7 mouse cellular contexts compared by ENCODE assay signal in the genomic region with DNA sequence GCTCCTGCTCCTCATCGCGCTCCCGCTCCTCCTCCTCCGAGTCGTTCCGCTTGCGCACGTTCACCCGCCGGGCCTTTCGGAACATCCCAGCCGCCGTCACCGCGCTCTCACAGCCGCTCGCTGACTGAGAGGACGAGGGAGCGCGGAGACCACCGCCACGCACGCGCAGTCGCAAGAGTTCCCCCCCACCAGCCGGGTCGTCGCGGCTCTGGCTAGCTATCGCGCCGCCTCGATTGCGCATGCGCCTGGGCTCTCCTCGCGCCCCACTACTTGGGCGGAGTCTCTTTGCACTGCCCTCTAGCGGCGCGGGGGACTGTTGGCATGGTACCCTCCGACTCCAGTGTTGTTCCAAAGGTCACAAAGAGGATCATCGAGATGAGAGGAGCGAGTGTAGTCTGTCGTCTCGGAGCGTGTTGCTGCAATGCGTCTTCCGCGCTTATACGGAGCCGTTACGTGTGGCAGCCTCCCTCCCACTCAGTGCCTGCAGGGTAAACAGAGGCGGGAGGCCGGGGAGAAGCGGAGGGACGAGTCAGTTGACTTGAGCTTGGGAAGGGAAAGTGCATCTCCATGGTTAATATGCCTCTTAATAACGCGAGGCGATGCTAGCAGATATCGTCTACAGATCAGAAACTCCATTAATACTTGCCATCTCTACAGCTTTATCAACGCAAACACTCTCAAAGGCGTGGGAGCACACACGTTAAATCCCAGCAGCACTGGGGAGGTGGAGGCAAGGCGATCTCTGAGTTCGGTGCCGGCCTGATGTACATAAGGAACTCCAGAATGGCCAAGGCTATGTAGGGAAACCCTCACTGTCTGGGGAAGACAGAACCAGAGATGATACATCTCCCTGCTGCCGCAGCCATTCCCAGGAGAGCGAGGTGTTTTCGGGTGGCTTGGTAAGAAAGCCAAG. TPM values are rescaled to one million over a fixed set of nuclear protein-coding genes. Genes with fewer than 3 reads are reported as not detected.
DNase-seq lines count a peak whose midpoint lies in the region; ATAC-seq lines count a peak whose summit lies in the region.

A gene (minus strand): TSS at position 274 of the 913 bp plus-strand sequence.

- peaks cover 12% of the 10 kb centered on the region for H3K36me3 ChIP-seq in embryonic facial prominence, embryonic 12.5 days
- H3K36me3 ChIP-seq in limb, embryonic 11.5 days (ENCODE audit: control insufficient read depth, insufficient read depth, low read length) = no peaks in the 10 kb centered on the region; the same call in 1 of the 2 replicates
- H3K36me3 ChIP-seq in midbrain, embryonic 14.5 days (ENCODE audit: control insufficient read depth, insufficient read depth, low read length) = peaks cover 14% of the 10 kb centered on the region

- peak; percentile 99 for DNase-seq in adrenal gland, postnatal 25 days
- peak; percentile 100 for DNase-seq in heart, adult 11 months
- DNase-seq in kidney, adult 18-20 months = peak; percentile 98
- DNase-seq in limb, embryonic 11.5 days (ENCODE audit: low spot score) = peak; percentile 100
- peak; percentile 100 for DNase-seq in midbrain, embryonic 14.5 days
- peak; percentile 96 to 98 for DNase-seq in spleen, adult 18-20 months

- 2% methylated on average over 66 of the region's 70 CpGs for WGBS in embryonic facial prominence, embryonic 12.5 days
- 2% methylated on average over 64 of the region's 70 CpGs for whole genome bisulfite sequencing in limb, embryonic 11.5 days
- 1% methylated on average over 67 of the region's 70 CpGs for WGBS in midbrain, embryonic 14.5 days

- peak within 1 kb of the TSS; percentile 98 for H3K4me3 ChIP-seq in embryonic facial prominence, embryonic 12.5 days
- peak within 1 kb of the TSS; percentile 89 for H3K4me3 ChIP-seq in limb, embryonic 11.5 days (ENCODE audit: low read depth, low read length)
- H3K4me3 ChIP-seq in midbrain, embryonic 14.5 days (replicated peaks; ENCODE audit: low read depth, low read length) = peak within 1 kb of the TSS; percentile 99

- H3K27ac ChIP-seq in embryonic facial prominence, embryonic 12.5 days = peak within 1 kb of the TSS; percentile 96
- peak within 1 kb of the TSS; percentile 90 for H3K27ac ChIP-seq in limb, embryonic 11.5 days (replicated peaks; ENCODE audit: low read depth, low read length)
- H3K27ac ChIP-seq in midbrain, embryonic 14.5 days (replicated peaks; ENCODE audit: low read depth, low read length) = peak within 1 kb of the TSS; percentile 96

- H3K27me3 ChIP-seq in embryonic facial prominence, embryonic 12.5 days = no peaks in the 10 kb centered on the region
- H3K27me3 ChIP-seq in limb, embryonic 11.5 days (ENCODE audit: control insufficient read depth, insufficient read depth, low read length) = no peaks in the 10 kb centered on the region
- no peaks in the 10 kb centered on the region for H3K27me3 ChIP-seq in midbrain, embryonic 14.5 days (ENCODE audit: control insufficient read depth, insufficient read depth, low read length)

- H3K9ac ChIP-seq in embryonic facial prominence, embryonic 12.5 days = peak within 1 kb of the TSS; percentile 97
- peak within 1 kb of the TSS; percentile 90 for H3K9ac ChIP-seq in limb, embryonic 11.5 days (ENCODE audit: low read length)
- H3K9ac ChIP-seq in midbrain, embryonic 14.5 days (replicated peaks; ENCODE audit: low read length) = peak within 1 kb of the TSS; percentile 95

- H3K9me3 ChIP-seq in embryonic facial prominence, embryonic 12.5 days = no peaks in the 10 kb centered on the region
- H3K9me3 ChIP-seq in limb, embryonic 11.5 days (ENCODE audit: control insufficient read depth, low read length) = no peaks in the 10 kb centered on the region
- no peaks in the 10 kb centered on the region for H3K9me3 ChIP-seq in midbrain, embryonic 14.5 days (ENCODE audit: control insufficient read depth, low read length)

- peaks cover 10% of the 10 kb centered on the region for H3K4me1 ChIP-seq in embryonic facial prominence, embryonic 12.5 days
- peaks cover 7% of the 10 kb centered on the region; the same call in 1 of the 2 replicates for H3K4me1 ChIP-seq in limb, embryonic 11.5 days (ENCODE audit: control insufficient read depth, insufficient read depth, low read length)
- peaks cover 17% of the 10 kb centered on the region for H3K4me1 ChIP-seq in midbrain, embryonic 14.5 days (ENCODE audit: control insufficient read depth, insufficient read depth, low read length)

- ATAC-seq in embryonic facial prominence, embryonic 12.5 days (ENCODE audit: insufficient number of reproducible peaks, insufficient read depth, low FRiP score, low TSS enrichment) = peak; percentile 98
- peak; percentile 97 for ATAC-seq in limb, embryonic 11.5 days (ENCODE audit: insufficient number of reproducible peaks, low FRiP score, low TSS enrichment, low read depth)
- peak; percentile 96 for ATAC-seq in midbrain, embryonic 14.5 days (ENCODE audit: low FRiP score, low TSS enrichment)

- peak within 1 kb of the TSS; percentile 68 for H3K4me2 ChIP-seq in embryonic facial prominence, embryonic 12.5 days (replicated peaks)
- H3K4me2 ChIP-seq in limb, embryonic 11.5 days (ENCODE audit: low read depth, severe bottlenecking) = peak within 1 kb of the TSS; percentile 56
- peak within 1 kb of the TSS; percentile 76 for H3K4me2 ChIP-seq in midbrain, embryonic 14.5 days (ENCODE audit: low read length)

RNA-seq across cellular contexts. Expression of the gene that starts here (rescaled TPM):
- total RNA-seq in adrenal gland, postnatal 25 days (2021) = 71.2 and 74.6 TPM in 2 replicates
- 94.3 and 98.2 TPM in 2 replicates for polyA plus RNA-seq in embryonic facial prominence, embryonic 12.5 days (2016; fragmentation: Nextera tagmentation; extraction: Ambion mirVana)
- polyA plus RNA-seq in limb, embryonic 11.5 days (2014; fragmentation: Nextera tagmentation; extraction: Ambion mirVana) = 89.3 and 97.2 TPM in 2 replicates
- 83.8 and 96.8 TPM in 2 replicates for polyA plus RNA-seq in midbrain, embryonic 14.5 days (2014; fragmentation: Nextera tagmentation; extraction: Ambion mirVana)

Comparison
In these comparisons a context has a peak if more than half of its experiments do, and no peak if none do; other contexts are left out.
1. Peak in every context shown above with its lines: DNase-seq, ATAC-seq, H3K4me3 ChIP-seq and H3K27ac ChIP-seq.